Mouse (Mus musculus) midbrain, embryonic 11.5 days (tissue): ENCODE data around the gene Lpar1. TPM values are rescaled to one million over a fixed set of nuclear protein-coding genes. Genes with fewer than 3 reads are reported as not detected.

Experiments
- ATAC-seq: fragments of 200-750 bp; cut with Nextera tagmentation; 2 replicates; pipeline ENCODE4 v1.8.0; 2017; ENCODE audit warnings: moderate TSS enrichment, moderate library complexity; ENCODE audit not compliant: low FRiP score
- DNase-seq: peaks from one replicate; pipeline ENCODE4 v3.0.0; 2015; ENCODE audit warnings: low spot score; ENCODE audit errors: missing footprints
- H3K27ac ChIP-seq: fragments of 300-500 bp; sonication (generic); 2 replicates; pipeline ENCODE4 v1.5.1; 2014; ENCODE audit warnings: low read depth, low read length
- H3K27me3 ChIP-seq: fragments of 300-500 bp; sonication (generic); 2 replicates; pipeline ENCODE4 v1.6.1; 2014; ENCODE audit warnings: mild to moderate bottlenecking, low read length, moderate library complexity, mixed read lengths; ENCODE audit not compliant: control insufficient read depth, insufficient read depth
- H3K36me3 ChIP-seq: fragments of 300-500 bp; sonication (generic); 2 replicates; pipeline ENCODE4 v1.6.1; 2014; ENCODE audit warnings: mild to moderate bottlenecking, low read length, moderate library complexity, mixed read lengths; ENCODE audit not compliant: control insufficient read depth, insufficient read depth
- H3K4me1 ChIP-seq: fragments of 300-500 bp; sonication (generic); 2 replicates; pipeline ENCODE4 v1.6.1; 2014; ENCODE audit warnings: low read length; ENCODE audit not compliant: control insufficient read depth, insufficient read depth
- H3K4me2 ChIP-seq: fragments of 300-500 bp; sonication (generic); 2 replicates; pipeline ENCODE4 v1.6.1; 2014; ENCODE audit warnings: mild to moderate bottlenecking, moderate library complexity
- H3K4me3 ChIP-seq: fragments of 300-500 bp; sonication (generic); 2 replicates; pipeline ENCODE4 v1.5.1; 2014; ENCODE audit warnings: low read depth, low read length
- H3K9ac ChIP-seq: fragments of 300-500 bp; sonication (generic); 2 replicates; pipeline ENCODE4 v1.6.1; 2014; ENCODE audit warnings: low read length
- H3K9me3 ChIP-seq: fragments of 300-500 bp; sonication (generic); 2 replicates; pipeline ENCODE4 v1.6.1; 2016; ENCODE audit warnings: low read length; ENCODE audit not compliant: control insufficient read depth
- WGBS: fragments of 180-500 bp; shearing (Covaris S2); extraction: QIAGEN DNeasy Blood & Tissue Kit; methylation state at CpG from one replicate; pipeline ENCODE4 v1.1.7; 2014; 5-methylcytosine and 5-hydroxymethylcytosine counted together
- microRNA-seq: library from miRNA; unstranded; fragments of <30 nt; microRNA quantifications from one replicate; pipeline ENCODE4, GENCODE M21; 2017
- polyA plus RNA-seq: library from polyadenylated mRNA; unstranded; fragments of >200 nt; fragmentation: Nextera tagmentation; extraction: Ambion mirVana; gene quantifications from 2 replicates; pipeline ENCODE4 v1.2.1, GENCODE M21; 2014

The Lpar1 gene
- polyA plus RNA-seq, 1 experiment from 2014 or later, result 45.2 TPM

DNA sequence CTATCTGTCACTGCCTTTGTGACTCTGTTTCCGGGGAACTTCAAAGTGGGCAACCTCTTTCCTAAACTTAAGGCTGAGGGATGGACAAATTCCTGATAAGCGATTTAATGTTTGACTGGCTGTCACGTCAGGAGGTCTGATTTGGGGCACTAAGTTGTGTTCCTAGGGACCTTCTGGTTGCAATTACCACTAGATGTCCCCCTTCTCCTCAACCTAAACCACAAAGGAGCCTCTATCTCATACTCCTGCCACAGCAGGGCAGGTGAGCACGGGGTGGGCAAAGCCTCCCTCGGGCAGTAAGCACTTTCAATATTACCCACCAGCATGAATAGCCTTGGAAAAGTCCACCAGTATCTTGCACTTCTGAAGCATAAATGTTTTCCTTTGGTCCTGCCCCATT lies 134.5 kb downstream of the Lpar1 start:
- no peaks in the 10 kb centered on the region; the same call in 1 of the 2 replicates for H3K9me3 ChIP-seq
- H3K36me3 ChIP-seq, result no peaks in the 10 kb centered on the region
- DNase-seq (no peak), ATAC-seq (no peak)
- no peak overlapping the region for H3K4me2 ChIP-seq
- WGBS, result 54% methylated on average over 5 of the region's 5 CpGs
- H3K4me1 ChIP-seq, result no peaks in the 10 kb centered on the region
- H3K27ac ChIP-seq, result no peak overlapping the region
- no peak overlapping the region for H3K9ac ChIP-seq
- H3K4me3 ChIP-seq, result no peak overlapping the region
- H3K27me3 ChIP-seq, result no peaks in the 10 kb centered on the region

DNA sequence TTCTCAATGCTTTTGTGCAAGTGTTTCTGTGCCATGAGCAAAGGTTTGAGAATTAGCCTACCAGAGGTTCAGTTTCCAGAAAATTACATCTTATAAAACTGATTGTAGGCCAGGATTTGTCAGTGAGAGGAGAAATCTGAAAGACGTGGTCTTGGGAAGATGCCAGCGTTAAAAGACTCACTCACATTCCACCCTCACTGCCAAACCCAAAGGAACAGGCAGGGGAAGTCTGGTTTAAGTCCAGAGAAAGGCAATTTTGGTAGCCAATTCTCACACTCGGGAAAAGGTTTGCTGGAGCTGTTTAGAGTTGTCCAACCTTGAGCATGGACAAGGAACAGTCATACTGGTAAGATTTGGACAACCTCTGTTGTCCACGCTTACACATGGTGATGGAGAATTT lies 136.4 kb downstream of the Lpar1 start:
- 76% methylated on average over 4 of the region's 4 CpGs for WGBS

GRCm38 (mm10) chr4:58415537-58415936 lies 138.2 kb downstream of the Lpar1 start:
- Histone ChIP-seq H3K9ac (no peak overlapping the region), H3K27me3 (no peaks in the 10 kb centered on the region), H3K36me3 (no peaks in the 10 kb centered on the region), H3K4me2 (no peak overlapping the region), H3K4me3 (no peak overlapping the region), H3K27ac (no peak overlapping the region), H3K9me3 (no peaks in the 10 kb centered on the region), H3K4me1 (no peaks in the 10 kb centered on the region)
- WGBS, result 91% methylated on average over 3 of the region's 3 CpGs
- DNase-seq (no peak), ATAC-seq (no peak)

More for the DNA sequence above, 136.4 kb downstream of the Lpar1 start:
- Histone ChIP-seq H3K27me3 (no peaks in the 10 kb centered on the region), H3K36me3 (no peaks in the 10 kb centered on the region), H3K9me3 (no peaks in the 10 kb centered on the region; the same call in 1 of the 2 replicates), H3K9ac (no peak overlapping the region), H3K4me1 (no peaks in the 10 kb centered on the region), H3K4me2 (no peak overlapping the region), H3K27ac (no peak overlapping the region), H3K4me3 (no peak overlapping the region)
- ATAC-seq (no peak), DNase-seq (no peak)

GRCm38 (mm10) chr4:58413188-58414185 lies 140.2 kb downstream of the Lpar1 start:
- H3K27ac ChIP-seq, result no peak overlapping the region
- 80% methylated on average over 13 of the region's 13 CpGs for WGBS
- H3K9me3 ChIP-seq, result no peaks in the 10 kb centered on the region
- ATAC-seq (no peak), DNase-seq (no peak)
- H3K4me3 ChIP-seq, result no peak overlapping the region
- H3K36me3 ChIP-seq, result no peaks in the 10 kb centered on the region
- H3K4me1 ChIP-seq, result no peaks in the 10 kb centered on the region
- no peak overlapping the region for H3K9ac ChIP-seq
- H3K27me3 ChIP-seq, result no peaks in the 10 kb centered on the region
- H3K4me2 ChIP-seq, result no peak overlapping the region

GRCm38 (mm10) chr4:58401973-58402501 lies 151.7 kb downstream of the Lpar1 start:
- WGBS, result 86% methylated on average over 4 of the region's 4 CpGs
- Histone ChIP-seq H3K9ac (no peak overlapping the region), H3K27ac (no peak overlapping the region), H3K4me2 (no peak overlapping the region), H3K4me1 (no peaks in the 10 kb centered on the region), H3K9me3 (no peaks in the 10 kb centered on the region), H3K36me3 (no peaks in the 10 kb centered on the region), H3K27me3 (no peaks in the 10 kb centered on the region), H3K4me3 (no peak overlapping the region)
- ATAC-seq (no peak), DNase-seq (no peak)

DNA sequence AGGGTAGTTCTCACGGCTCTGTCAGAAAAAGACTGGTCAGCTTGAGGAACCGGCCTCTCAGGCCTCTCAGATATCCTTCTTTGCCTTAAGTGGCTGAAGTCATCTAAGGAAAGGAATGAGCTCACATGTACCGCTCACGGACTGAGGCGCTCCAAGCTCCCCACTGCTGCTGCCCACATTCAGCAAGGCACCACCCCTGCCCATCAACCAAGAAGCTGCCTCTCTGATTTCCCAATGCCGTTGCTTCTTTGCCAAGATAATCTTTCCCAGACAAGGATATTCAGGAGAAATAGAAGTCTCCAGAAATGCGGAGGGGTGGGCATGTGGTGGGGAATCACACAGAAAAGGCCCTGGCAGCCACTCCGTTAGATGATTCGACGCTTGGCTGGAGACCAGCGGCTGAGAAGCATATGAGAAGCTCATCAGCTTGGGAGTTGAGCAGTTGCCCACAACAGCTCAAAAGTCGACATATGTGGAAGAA lies 152.8 kb downstream of the Lpar1 start:
- Histone ChIP-seq H3K4me3 (no peak overlapping the region), H3K36me3 (no peaks in the 10 kb centered on the region), H3K4me1 (no peaks in the 10 kb centered on the region), H3K4me2 (no peak overlapping the region), H3K9ac (no peak overlapping the region), H3K27ac (no peak overlapping the region), H3K9me3 (no peaks in the 10 kb centered on the region), H3K27me3 (no peaks in the 10 kb centered on the region)
- WGBS, result 95% methylated on average over 12 of the region's 12 CpGs
- ATAC-seq (no peak), DNase-seq (no peak)

Small RNAs within 50 kb of the gene (microRNA-seq; reads per million reads assigned to microRNA genes)
- 4.5 reads per million, percentile 20 among the genes with 10 or more reads in this experiment for gene Mir3095

Other genes starting within 250 kb of the Lpar1 start
- 0.11 TPM in 1 of 2 replicates, not detected in the other for gene Olfr267, start 233.8 kb upstream of the Lpar1 start, polyA plus RNA-seq